Mouse (Mus musculus): ENCODE results near the gene Pik3c2g.

Pik3c2g gene

DNA sequence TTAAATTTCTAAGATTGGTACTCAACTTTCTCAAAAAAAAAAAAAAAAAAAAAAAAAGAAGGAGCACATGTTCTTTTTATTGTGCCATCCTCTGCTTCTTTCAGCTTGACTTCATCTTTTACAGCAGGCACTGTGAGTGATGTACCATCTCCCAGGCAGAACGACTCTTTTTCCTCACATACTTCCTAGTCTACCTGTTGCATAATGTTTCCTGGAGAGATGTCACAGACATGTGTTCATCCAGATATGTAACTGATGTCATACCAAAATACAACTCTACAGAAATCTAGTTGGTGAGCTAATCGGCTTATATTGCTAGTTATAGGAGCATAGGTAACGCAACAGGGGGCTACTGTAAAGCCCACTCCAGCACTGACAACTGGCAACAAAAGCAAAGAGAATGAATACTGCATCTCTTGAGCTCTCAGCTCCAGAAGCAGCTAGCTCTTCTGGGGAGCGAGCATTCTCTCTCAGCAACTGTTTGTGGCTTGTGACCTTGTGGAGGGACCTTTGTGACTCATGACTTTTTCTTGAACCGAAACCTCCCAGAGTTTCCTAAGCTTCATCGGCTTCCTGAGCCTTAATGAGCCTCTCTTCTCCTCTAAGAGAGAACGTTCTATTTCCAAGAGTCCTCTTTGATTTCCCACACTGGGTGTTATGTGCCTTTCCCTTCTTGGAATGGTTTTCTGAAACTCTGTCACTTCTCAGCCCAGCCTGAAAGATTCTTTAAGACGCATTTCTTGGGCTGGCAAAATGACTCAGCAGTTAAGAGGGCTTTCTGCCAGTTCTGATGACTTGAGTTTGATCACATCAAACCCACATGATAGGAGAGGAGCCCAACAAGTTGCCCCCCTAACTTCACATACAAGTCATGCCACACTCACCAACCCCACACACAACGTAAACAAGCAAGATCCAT is 148.9 kb downstream of the Pik3c2g start:
- no peak for DNase-seq (ENCODE audit: low spot score)

DNA sequence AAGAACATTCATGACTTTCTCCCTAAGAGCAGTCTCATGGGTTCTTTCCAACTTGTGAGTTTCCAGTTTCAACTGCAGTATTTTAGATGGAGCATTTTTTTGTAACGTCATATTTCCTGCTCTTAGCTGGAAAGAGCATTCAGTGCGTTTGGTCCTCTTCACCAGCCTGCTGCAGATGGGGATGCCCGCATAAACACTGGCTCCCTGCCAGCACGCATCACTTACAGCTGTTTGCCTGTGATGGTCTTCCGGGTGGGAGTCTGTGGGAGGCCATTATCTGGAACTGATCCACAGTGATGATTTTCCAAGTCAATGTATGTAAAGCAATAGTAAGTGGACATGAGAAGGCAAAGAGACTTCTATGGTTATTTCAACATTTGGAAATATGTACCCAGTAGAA is 151.3 kb downstream of the Pik3c2g start:
- no peak for DNase-seq (ENCODE audit: low spot score)

DNA sequence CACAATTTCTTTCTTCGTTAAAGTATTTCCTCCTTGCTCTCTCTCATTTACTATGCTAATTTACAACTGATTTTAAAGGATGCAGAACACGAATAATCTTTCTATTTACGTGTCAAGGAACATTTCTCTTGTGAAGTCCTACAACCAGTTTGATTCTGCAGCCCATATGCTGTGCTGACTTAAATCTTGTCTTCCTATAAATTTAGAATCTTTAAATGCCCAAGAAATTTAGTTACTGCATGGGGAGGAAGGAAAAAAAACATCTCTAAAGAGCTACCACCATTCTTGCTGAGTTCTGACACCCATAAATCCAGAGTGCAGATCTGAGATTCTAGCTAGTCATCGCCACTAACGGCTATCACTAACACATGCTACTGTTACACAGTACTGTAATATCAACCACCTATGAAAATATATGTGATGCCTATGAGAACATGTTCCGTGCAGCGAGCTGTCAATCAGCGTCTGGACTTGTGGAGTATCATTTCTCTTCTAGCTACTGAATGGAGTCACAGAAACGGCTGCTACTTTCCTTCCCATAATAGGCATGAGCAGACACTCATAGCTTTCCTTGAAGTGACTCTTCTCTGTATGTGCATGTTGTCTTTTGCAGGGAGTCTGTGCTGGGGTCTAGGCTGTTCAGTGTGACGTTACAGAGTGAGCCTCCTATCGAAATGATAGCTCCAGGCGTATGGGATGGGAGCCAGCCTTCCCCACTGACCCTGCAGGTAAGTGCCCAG is 155.8 kb downstream of the Pik3c2g start:
- DNase-seq (ENCODE audit: low spot score), result no peak

- DNase-seq (ENCODE audit: low spot score), result no peak
Measured at GRCm38 (mm10) chr6:139746758-139747479, 159.9 kb downstream of the Pik3c2g start.

DNA sequence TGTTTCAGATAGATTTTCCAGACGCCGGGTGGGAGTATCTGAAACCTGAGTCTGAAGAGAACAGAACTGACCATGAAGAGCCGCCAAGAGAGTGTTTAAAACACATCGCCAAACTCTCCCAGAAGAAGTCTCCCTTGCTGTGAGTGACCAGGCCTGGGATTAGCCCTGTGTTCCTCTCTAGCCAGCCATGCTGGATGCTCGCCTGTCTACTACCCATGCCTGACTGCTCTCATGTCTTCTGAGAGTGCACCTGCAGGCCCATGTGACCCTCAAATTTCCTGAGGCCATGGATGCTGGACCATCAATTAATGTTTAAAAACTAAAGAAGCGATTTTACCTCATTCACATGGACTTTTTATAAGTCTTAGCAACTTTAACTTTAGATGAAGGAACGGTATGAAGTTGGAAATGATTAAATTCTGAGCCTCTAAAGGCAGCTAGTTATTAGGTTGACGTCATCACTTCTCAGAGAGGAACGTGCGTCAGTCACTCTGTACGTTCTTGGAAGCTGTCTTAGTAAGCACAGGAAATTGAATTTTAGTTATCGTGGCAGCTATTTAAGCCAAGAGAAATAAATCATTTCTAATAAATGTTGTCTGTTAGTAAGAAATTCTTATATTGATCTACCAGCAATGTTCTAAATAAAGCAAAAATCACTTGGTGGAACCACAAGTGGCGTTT is 161.2 kb downstream of the Pik3c2g start:
- no peak for DNase-seq (ENCODE audit: low spot score)

DNA sequence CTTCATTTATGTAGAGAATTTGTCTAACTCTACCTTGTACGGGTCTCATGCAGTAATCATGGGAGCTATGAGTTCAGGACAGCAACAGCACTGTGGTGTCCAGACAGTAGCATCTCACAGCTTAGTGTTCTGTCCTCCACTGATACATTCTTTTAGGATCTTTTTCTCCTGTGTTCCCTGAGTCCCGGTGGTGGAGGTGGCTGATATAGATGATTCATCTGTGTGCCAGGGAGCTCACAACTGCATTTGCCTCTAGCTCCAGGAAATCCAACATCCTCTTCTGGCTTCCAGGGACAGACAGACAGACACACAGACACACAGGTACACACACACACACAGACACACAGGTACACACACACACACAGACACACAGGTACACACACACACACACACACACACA is 163.6 kb downstream of the Pik3c2g start:
- DNase-seq (ENCODE audit: low spot score), result no peak

DNA sequence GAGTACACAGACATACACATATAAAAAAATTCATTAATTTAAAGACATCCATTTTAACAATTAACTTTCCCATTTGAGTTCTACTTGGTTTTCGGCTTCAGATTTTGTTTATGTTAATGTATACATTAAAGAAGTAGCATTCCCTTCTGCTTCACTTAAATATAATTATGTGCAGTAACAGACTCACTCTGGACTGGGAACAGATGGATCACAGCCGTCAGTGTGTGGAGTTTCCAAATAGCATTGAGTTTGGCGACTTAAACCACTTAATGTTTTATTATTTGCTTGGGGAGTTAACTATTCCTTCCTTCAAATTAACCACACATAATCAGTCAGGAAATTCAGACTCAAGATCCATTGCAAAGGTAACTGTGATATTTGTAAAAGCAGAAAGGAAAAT is 164.0 kb downstream of the Pik3c2g start:
- DNase-seq (ENCODE audit: low spot score), result no peak

- no peak for DNase-seq (ENCODE audit: low spot score)
Measured at GRCm38 (mm10) chr6:139757876-139758275, 170.9 kb downstream of the Pik3c2g start.

DNA sequence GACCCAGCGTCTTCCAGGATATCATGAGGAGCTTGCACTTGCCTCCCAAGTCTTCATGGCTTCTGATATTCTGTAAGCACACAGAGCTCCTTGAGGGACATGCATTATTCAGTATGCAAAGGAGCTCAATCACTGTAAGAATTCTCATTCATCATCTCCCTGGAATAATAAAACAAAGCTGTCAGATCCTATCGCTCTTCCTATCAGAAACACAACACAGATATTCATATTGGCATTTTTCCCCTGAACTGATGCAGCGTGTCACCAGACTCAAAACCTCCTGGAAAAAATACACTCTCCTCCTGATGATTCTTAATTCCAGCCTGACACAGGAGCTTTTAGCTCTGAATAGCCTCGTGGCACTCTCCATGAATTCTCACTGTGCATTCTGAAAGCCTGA is 174.0 kb downstream of the Pik3c2g start:
- no peak for DNase-seq (ENCODE audit: low spot score)

- DNase-seq (ENCODE audit: low spot score), result no peak
Measured at GRCm38 (mm10) chr6:139764398-139764797, 177.4 kb downstream of the Pik3c2g start.

GRCm38 (mm10) chr6:139769744-139770473 is 182.9 kb downstream of the Pik3c2g start:
- no peak for DNase-seq (ENCODE audit: low spot score)

DNA sequence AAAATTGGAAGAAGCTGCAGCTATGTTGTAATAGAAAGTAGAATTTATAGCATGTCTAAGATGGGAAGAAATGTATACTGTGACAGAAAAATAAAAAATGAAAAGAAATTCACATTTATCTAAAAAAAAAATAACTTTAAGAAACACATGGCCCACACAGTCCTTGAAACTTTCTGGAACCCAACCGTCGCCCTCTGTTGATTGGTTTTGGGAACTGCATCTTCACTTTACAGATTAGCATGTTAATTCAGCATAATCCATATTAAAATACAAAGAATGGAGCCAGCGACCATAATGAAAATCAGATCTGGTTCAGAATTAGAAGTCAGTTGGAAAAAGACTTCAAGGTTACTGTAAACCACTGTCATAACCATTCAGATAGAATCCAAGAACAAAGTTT is 183.5 kb downstream of the Pik3c2g start:
- no peak for DNase-seq (ENCODE audit: low spot score)

GRCm38 (mm10) chr6:139777576-139778282 is 190.7 kb downstream of the Pik3c2g start:
- DNase-seq (ENCODE audit: low spot score), result no peak

- DNase-seq (ENCODE audit: low spot score), result no peak
Measured at GRCm38 (mm10) chr6:139780028-139780427, 193.0 kb downstream of the Pik3c2g start.

DNA sequence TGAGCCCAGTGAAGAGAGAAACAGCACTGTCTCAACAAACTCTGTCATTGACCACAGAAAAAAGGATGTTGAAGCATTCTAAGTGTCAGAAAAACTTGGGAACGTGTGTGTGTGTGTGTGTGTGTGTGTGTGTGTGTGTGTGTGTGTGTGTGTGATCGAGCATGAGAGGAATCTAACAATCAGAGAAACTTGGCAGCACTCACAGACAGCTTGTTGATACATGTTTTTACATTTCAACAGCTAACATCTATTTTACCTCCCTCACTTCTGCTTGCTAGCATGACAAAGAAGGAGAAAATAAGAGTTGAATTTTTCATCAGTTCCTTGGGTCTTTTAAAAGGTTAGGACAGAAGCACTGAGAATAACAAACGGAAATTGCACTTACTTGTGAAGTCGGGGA is 202.5 kb downstream of the Pik3c2g start:
- DNase-seq (ENCODE audit: low spot score), result no peak

GRCm38 (mm10) chr6:139799541-139800226 is 212.7 kb downstream of the Pik3c2g start:
- no peak for DNase-seq (ENCODE audit: low spot score)

DNA sequence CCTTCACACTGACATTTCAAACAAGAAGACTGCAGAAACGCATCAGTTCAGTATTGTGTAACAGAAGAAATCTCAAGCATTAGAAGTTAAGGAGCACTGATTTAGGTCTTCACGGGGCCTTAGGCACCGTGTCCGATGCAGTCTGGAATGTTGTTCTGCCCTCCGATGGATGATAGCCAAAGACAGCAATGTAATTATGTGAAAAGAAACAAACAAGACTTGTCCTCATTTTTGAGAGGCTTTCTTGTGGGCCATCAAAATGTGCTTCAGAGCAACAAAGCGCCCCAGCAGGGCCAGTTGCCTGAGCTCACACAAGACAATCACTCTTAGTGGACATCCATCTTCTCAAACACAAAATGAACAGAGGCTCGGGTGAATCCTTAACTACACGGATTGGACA is 234.9 kb downstream of the Pik3c2g start:
- no peak for DNase-seq (ENCODE audit: low spot score)

DNA sequence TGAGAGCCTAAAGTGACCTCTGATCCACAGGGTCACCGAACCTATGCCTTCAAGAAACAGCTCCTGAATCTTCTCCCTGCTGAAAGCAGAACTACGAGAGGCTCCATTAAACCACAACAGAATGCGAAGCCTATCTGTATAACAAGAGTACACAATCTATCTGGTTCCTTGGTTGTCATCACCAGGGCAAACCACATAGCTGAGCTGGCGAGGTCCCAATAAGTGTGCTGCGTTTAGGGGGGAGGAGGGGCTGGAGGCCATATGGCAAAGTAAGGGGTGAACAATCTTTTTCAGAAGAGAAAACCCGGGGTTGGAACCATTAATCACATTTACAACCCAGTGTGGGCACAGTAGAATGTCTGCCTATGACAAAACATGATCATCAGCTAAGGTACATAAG is 251.2 kb downstream of the Pik3c2g start:
- DNase-seq (ENCODE audit: low spot score), result no peak

- DNase-seq (ENCODE audit: low spot score), result no peak
Measured at GRCm38 (mm10) chr6:139838713-139839112, 251.7 kb downstream of the Pik3c2g start.

DNA sequence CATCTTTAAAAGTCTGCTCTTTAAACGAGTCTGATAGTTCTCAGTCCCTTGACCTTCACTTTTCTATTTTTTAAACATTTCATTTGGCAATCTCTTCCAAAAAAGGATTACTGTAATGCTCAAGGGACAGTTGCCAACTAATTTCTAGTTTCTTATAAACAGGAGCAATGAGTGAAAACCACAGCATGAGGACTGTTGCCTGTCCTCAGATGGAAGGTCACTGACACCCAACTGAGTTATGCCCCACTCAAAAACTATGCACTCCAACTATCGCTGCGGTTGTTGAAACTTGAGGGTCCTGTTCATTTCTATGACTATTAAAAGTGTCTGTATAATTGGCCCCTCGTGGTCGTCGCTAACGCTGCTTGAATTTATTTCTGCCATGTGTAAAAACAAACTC is 252.9 kb downstream of the Pik3c2g start:
- no peak for DNase-seq (ENCODE audit: low spot score)

All from layer of hippocampus, adult 9-10 months (tissue).